13 mouse cellular contexts compared by ENCODE assay signal in genomic region chr5:147698044-147698443, GRCm38 (mm10). TPM values are rescaled to one million over a fixed set of nuclear protein-coding genes. Genes with fewer than 3 reads are reported as not detected.
DNase-seq lines count a peak whose midpoint lies in the region; ATAC-seq and TF ChIP-seq lines count a peak whose summit lies in the region.
"Had no signal": no experiment of that assay in that cellular context is flagged by ENCODE, and none has a peak within 500 bp of the region (broad histone marks: within the 10 kb centered on the region; RNA-seq: fewer than 3 reads in every experiment).

No protein-coding gene starts in this region.

- H3K36me3 ChIP-seq in heart, embryonic 12.5 days = peaks cover 13% of the 10 kb centered on the region
- H3K36me3 ChIP-seq in G1E (replicated peaks) = no peaks in the 10 kb centered on the region
- H3K36me3 ChIP-seq: forebrain, embryonic 12.5 days had no signal

- H3K27ac ChIP-seq in heart, embryonic 12.5 days (ENCODE audit: poor library complexity, severe bottlenecking) = no peak overlapping the region
- H3K27ac ChIP-seq in layer of hippocampus, adult 2 months = no peak overlapping the region
- H3K27ac ChIP-seq: forebrain, embryonic 12.5 days; macrophage had no signal

- 38% methylated on average over 13 of the region's 13 CpGs for WGBS in heart, embryonic 12.5 days

- H3K9me3 ChIP-seq in heart, embryonic 12.5 days (replicated peaks) = peaks cover 5% of the 10 kb centered on the region; the same call in 1 of the 2 replicates
- H3K9me3 ChIP-seq in G1E (replicated peaks) = no peaks in the 10 kb centered on the region
- H3K9me3 ChIP-seq: forebrain, embryonic 12.5 days had no signal

- H3K4me1 ChIP-seq in heart, embryonic 12.5 days (replicated peaks) = 0 out of 2 replicates have a peak, but pooled peaks cover 4% of the 10 kb centered on the region
- no peaks in the 10 kb centered on the region for H3K4me1 ChIP-seq in G1E (ENCODE audit: insufficient read depth, low read depth, low read length)
- H3K4me1 ChIP-seq: forebrain, embryonic 12.5 days had no signal

- peak; percentile 45 for TF ChIP-seq CTCF in layer of hippocampus, adult 2 months (conservative IDR thresholded peaks at IDR 0.05)
- TF ChIP-seq CTCF in G1E (IDR thresholded peaks at IDR 0.05; ENCODE audit: low read depth, low read length) = no peak

- no peaks in the 10 kb centered on the region for H3K27me3 ChIP-seq in heart, embryonic 12.5 days (replicated peaks)
- 0 out of 2 replicates have a peak, but pooled peaks cover 2% of the 10 kb centered on the region for H3K27me3 ChIP-seq in G1E (ENCODE audit: insufficient read depth, low read length)
- H3K27me3 ChIP-seq: forebrain, embryonic 12.5 days had no signal

- peak overlapping the region; percentile 45 for H3K4me2 ChIP-seq in heart, embryonic 12.5 days
- H3K4me2 ChIP-seq: forebrain, embryonic 12.5 days had no signal

- no peak overlapping the region for H3K4me3 ChIP-seq in heart, embryonic 12.5 days
- no peak overlapping the region for H3K4me3 ChIP-seq in layer of hippocampus, adult 2 months
- H3K4me3 ChIP-seq in G1E (ENCODE audit: low read depth, low read length) = no peak overlapping the region
- H3K4me3 ChIP-seq: forebrain, embryonic 12.5 days had no signal

- no peak overlapping the region for H3K9ac ChIP-seq in heart, embryonic 12.5 days
- H3K9ac ChIP-seq: forebrain, embryonic 12.5 days had no signal

- DNase-seq in heart, adult 18-20 months = no peak
- no peak for DNase-seq in layer of hippocampus, adult 2 months (ENCODE audit: low spot score in 2 of 2)
- no peak for DNase-seq in layer of hippocampus, adult 9-11 months
- DNase-seq in G1E (ENCODE audit: low spot score) = no peak
- no peak for DNase-seq in cerebellum, adult 18-20 months
- no peak for DNase-seq in yolk sac, embryonic 10.5 days (ENCODE audit: low spot score)
- DNase-seq: adrenal gland, postnatal 10 days; cerebellum, adult 9-10 months; left cerebral cortex, postnatal 4 days had no signal

- no peak for ATAC-seq in heart, embryonic 12.5 days (ENCODE audit: insufficient number of reproducible peaks, low FRiP score)
- ATAC-seq in G1E (ENCODE audit: extremely low read depth, insufficient number of reproducible peaks, low FRiP score, poor library complexity, severe bottlenecking) = peak; percentile 50
- ATAC-seq in hematopoietic stem cell, adult 5-6 weeks (replicated peaks in 1 of 2; ENCODE audit: insufficient read depth in 1 of 2, low FRiP score in 2 of 2, low TSS enrichment in 1 of 2, low read depth in 1 of 2, poor library complexity in 2 of 2, severe bottlenecking in 2 of 2) = peak; percentile 37 to 44; a peak in 1 of 4 replicates

RNA-seq across cellular contexts. Expression of gene Flt1, which starts 27.8 kb away (rescaled TPM):
- polyA plus RNA-seq in heart, embryonic 12.5 days (2016; fragmentation: Nextera tagmentation; extraction: Ambion mirVana) = 27.8 and 30.4 TPM in 2 replicates
- total RNA-seq in heart, adult 18-20 months (2021) = 10 to 100 TPM; 72.0 to 79.5 TPM
- 10 to 100 TPM; 31.7 to 34.7 TPM for total RNA-seq in layer of hippocampus, adult 2 months (2021)
- total RNA-seq in G1E (2014; fragmentation: Nextera tagmentation) = 0.15 TPM in 1 of 2 replicates, not detected in the other
- 0.06 and 0.33 TPM in 2 replicates for total RNA-seq in G1E (2017)
- polyA plus RNA-seq in G1E (2012) = 0.03 and 0.04 TPM in 2 replicates
- 0.05 and 0.44 TPM in 2 replicates for total RNA-seq in hematopoietic stem cell, adult 5-6 weeks (2017)

Comparison
In these comparisons a context has a peak if more than half of its experiments do, and no peak if none do; other contexts are left out.
1. RNA of gene Flt1, which starts 27.8 kb away (total RNA-seq): 72.0 to 79.5 TPM in heart, adult 18-20 months and 31.7 to 34.7 TPM in layer of hippocampus, adult 2 months; 0.06 to 0.33 TPM in G1E and 0.05 to 0.44 TPM in hematopoietic stem cell, adult 5-6 weeks; every median in the first group is over 10 times any median in the second.